Mouse (Mus musculus) olfactory bulb, adult 2 months (tissue): ENCODE data around the gene Ppp1r13b.

ENCODE experiments used
- CTCF ChIP-seq: fragments of 200-500 bp; IDR thresholded peaks from 2 replicates; pipeline ENCODE4 v1.5.1; 2012; ENCODE audit warnings: low read depth, mild to moderate bottlenecking, low read length, moderate library complexity; ENCODE audit not compliant: insufficient read depth
- POLR2A ChIP-seq: fragments of 200-500 bp; IDR thresholded peaks from 2 replicates; pipeline ENCODE4 v1.6.1; 2012; ENCODE audit warnings: mild to moderate bottlenecking, low read depth, low read length, moderate library complexity; ENCODE audit not compliant: insufficient read depth

- TF ChIP-seq CTCF: no peak
- no peak for TF ChIP-seq POLR2A
Observed at GRCm38 (mm10) chr12:111787015-111787414, 120.9 kb downstream of the Ppp1r13b start.
